Mouse (Mus musculus): ENCODE results near the gene Slc15a4.

GRCm38 (mm10) chr5:127618834-127619233 lies 13.9 kb downstream of the Slc15a4 start:
- TF ChIP-seq GATA1 (IDR thresholded peaks at IDR 0.05; ENCODE audit: borderline replicate concordance, low read length) = no peak
- no peak for TF ChIP-seq FLI1 (IDR thresholded peaks at IDR 0.05; ENCODE audit: low read length)

Data from megakaryocyte, embryonic 14.5 days (primary cell).